Mouse (Mus musculus) left cerebral cortex, postnatal 25 days (tissue): ENCODE results near the gene Irx3. TPM values are rescaled to one million over a fixed set of nuclear protein-coding genes. Genes with fewer than 3 reads are reported as not detected.

Experiments used
- DNase-seq, 2 experiments: peaks; one replicate each; pipeline ENCODE4 v3.0.0; 2022; ENCODE audit warnings: low spot score in 2 of 2, mixed read lengths in 1 of 2
- intact Hi-C: fragments of 180-260 bp; cut with DNase I; formaldehyde crosslinking; loops from one replicate; pipeline ENCODE4 v1.15.1; 2025
- total RNA-seq, 2 experiments: library from RNA; stranded (reverse); gene quantifications; 2 replicates each; pipeline ENCODE4 v1.2.3; 2021

The Irx3 gene
- total RNA-seq, 2 experiments from 2014 or later = 0.16 to 0.21 TPM

GRCm38 (mm10) chr8:91750794-91751125 is 51.1 kb downstream of the Irx3 start:
- intact Hi-C loops = no loop called here
- no peak for DNase-seq

GRCm38 (mm10) chr8:91750096-91750793 is 51.6 kb downstream of the Irx3 start:
- no peak for DNase-seq
- intact Hi-C loops = no loop called here

GRCm38 (mm10) chr8:91749412-91749811 is 52.5 kb downstream of the Irx3 start:
- DNase-seq = no peak
- intact Hi-C loops = no loop called here
